Mouse (Mus musculus): ENCODE measurements around the gene St8sia2. TPM values are rescaled to one million over a fixed set of nuclear protein-coding genes. Genes with fewer than 3 reads are reported as not detected.

St8sia2 gene
- polyA plus RNA-seq, 1 experiment from 2014 or later, result 1.2 TPM

DNA sequence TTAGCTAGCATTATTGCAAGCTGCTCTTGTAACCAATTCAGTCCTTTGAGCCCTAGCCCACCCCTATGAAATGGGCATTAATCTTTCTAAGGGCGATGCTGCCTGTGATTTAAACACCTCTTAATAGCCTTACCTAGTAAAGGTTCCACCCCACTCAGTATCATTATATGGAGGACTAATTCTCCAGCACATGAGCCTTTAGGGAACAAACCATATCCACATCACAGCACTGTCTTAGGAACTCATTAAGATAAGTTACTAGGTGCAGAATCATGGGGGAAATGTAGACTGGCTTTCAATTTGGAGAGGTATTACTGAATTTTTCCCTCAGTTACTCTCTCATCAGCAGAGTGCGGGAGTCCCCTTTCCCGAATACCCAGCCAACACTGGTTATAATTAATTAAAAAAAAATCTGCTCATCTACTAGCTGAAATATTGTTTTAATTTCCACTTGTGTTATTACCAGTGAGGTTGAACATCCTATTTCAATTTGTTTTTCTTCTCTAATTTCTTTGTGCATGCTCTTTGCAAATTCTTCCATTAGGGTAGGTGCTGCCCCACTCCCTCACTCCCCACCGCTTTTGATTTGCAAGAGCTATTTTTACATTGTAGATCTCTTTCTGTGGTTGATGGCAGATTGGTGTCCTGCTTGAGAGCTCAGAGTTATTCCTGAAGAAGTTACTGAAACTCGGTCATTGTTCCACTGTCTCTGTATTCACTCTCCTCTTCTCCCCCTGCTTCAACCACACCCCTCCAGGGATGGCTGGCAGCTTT is 103.9 kb downstream of the St8sia2 start:
- 81% methylated on average over 5 of the region's 5 CpGs for WGBS
- no peaks in the 10 kb centered on the region for H3K36me3 ChIP-seq (ENCODE audit: control insufficient read depth, insufficient read depth)
- H3K9ac ChIP-seq (ENCODE audit: low read depth, low read length), result no peak overlapping the region
- no peak overlapping the region for H3K4me2 ChIP-seq (replicated peaks; ENCODE audit: low read depth)
- no peak for TF ChIP-seq CTCF (IDR thresholded peaks at IDR 0.05; ENCODE audit: low read depth)
- no peaks in the 10 kb centered on the region for H3K27me3 ChIP-seq (replicated peaks; ENCODE audit: control insufficient read depth, insufficient read depth, low read length)
- H3K9me3 ChIP-seq (ENCODE audit: control insufficient read depth), result no peaks in the 10 kb centered on the region
- no peaks in the 10 kb centered on the region for H3K4me1 ChIP-seq (replicated peaks; ENCODE audit: control insufficient read depth, insufficient read depth, low read length)
- no peak overlapping the region for H3K27ac ChIP-seq (ENCODE audit: low read depth, low read length)
- no peak overlapping the region for H3K4me3 ChIP-seq (ENCODE audit: low read depth, low read length)
- ATAC-seq, result no peak

DNA sequence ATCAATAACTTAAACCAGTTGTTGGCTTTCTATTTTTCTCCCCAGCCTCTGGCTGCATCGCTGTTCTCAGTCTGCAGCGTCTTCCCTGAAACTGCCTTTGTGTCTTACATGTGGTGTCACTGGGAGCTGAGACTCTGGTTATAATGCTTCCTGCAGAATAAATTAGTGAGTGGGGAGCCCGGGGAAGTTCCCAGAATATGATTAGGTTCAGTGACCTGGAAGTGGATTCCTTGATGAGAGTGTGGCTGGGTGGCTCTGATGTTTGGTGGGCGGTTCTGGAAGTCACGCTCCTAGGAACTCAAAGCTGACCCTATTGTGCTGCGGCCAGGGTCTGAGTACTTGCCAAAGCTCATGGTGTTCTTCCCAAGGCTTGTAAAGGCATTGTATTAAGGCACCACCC is 119.0 kb downstream of the St8sia2 start:
- Histone ChIP-seq H3K4me2 (replicated peaks; ENCODE audit: low read depth) (no peak overlapping the region), H3K27me3 (replicated peaks; ENCODE audit: control insufficient read depth, insufficient read depth, low read length) (no peaks in the 10 kb centered on the region), H3K9me3 (ENCODE audit: control insufficient read depth) (no peaks in the 10 kb centered on the region), H3K36me3 (ENCODE audit: control insufficient read depth, insufficient read depth) (no peaks in the 10 kb centered on the region), H3K27ac (ENCODE audit: low read depth, low read length) (no peak overlapping the region), H3K9ac (ENCODE audit: low read depth, low read length) (no peak overlapping the region), H3K4me3 (ENCODE audit: low read depth, low read length) (no peak overlapping the region), H3K4me1 (replicated peaks; ENCODE audit: control insufficient read depth, insufficient read depth, low read length) (no peaks in the 10 kb centered on the region)
- WGBS, result 68% methylated on average over 6 of the region's 6 CpGs
- TF ChIP-seq CTCF (IDR thresholded peaks at IDR 0.05; ENCODE audit: low read depth), result no peak
- ATAC-seq, result no peak

DNA sequence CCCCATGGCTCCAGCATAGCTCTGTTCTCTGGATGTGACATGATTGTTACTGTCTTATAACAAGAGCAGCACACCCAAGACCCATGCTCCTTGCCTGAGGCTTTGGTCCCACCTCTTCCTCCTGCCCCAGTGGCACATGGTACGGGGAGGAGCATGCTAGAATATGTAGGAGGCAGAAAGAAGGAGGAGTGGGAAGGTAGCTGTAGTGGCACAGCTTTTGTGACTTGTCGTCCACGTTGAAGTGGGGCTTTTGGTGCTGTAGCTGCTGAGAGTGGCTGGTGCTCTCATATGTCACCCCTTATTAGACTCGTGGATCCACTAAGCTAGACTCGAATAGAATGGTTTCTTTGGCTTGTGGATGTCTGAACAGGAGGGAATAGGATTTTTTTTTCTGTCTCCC is 121.7 kb downstream of the St8sia2 start:
- Histone ChIP-seq H3K27ac (ENCODE audit: low read depth, low read length) (no peak overlapping the region), H3K4me1 (replicated peaks; ENCODE audit: control insufficient read depth, insufficient read depth, low read length) (no peaks in the 10 kb centered on the region), H3K4me3 (ENCODE audit: low read depth, low read length) (no peak overlapping the region), H3K9me3 (ENCODE audit: control insufficient read depth) (no peaks in the 10 kb centered on the region), H3K27me3 (replicated peaks; ENCODE audit: control insufficient read depth, insufficient read depth, low read length) (no peaks in the 10 kb centered on the region), H3K4me2 (replicated peaks; ENCODE audit: low read depth) (no peak overlapping the region), H3K9ac (ENCODE audit: low read depth, low read length) (no peak overlapping the region), H3K36me3 (ENCODE audit: control insufficient read depth, insufficient read depth) (no peaks in the 10 kb centered on the region)
- WGBS, result 83% methylated on average over 5 of the region's 5 CpGs
- no peak for ATAC-seq
- TF ChIP-seq CTCF (IDR thresholded peaks at IDR 0.05; ENCODE audit: low read depth), result no peak

DNA sequence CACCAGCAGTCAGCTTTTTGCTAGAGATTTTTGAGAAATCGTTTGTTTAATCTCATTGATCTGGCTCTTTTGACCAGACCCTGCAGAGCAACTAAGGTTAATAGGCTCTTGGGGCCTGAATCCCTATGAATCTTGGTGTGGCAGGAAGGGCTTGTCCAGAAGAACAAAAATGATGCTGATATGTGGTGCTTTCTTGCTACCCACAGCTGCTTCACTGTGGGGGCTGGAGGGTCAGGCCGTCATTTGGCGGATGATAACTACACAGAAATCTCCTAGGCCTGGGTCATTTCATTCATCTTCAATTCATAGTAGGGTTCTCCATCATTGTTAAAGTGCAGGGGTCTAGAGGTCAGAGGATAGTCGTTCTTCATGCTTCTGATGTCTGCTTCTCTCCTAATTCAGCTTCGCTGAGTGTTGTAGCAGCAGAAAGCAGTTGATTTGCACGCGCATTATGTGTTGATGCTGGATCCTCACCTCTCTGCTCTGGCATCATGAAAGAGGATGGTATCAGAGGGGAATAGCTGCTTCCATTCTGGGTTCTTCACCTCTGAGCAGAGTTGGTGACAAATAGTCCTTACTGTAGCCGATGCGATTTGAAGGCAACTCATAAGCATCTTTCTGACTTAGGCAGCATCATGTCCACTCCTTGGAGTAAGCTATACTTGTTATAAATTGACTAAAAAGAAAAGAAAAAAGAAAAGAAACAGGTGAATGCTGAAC is 122.4 kb downstream of the St8sia2 start:
- no peak overlapping the region for H3K4me3 ChIP-seq (ENCODE audit: low read depth, low read length)
- no peak overlapping the region for H3K9ac ChIP-seq (ENCODE audit: low read depth, low read length)
- no peaks in the 10 kb centered on the region for H3K4me1 ChIP-seq (replicated peaks; ENCODE audit: control insufficient read depth, insufficient read depth, low read length)
- no peak overlapping the region for H3K4me2 ChIP-seq (replicated peaks; ENCODE audit: low read depth)
- H3K9me3 ChIP-seq (ENCODE audit: control insufficient read depth), result no peaks in the 10 kb centered on the region
- WGBS, result 79% methylated on average over 9 of the region's 9 CpGs
- ATAC-seq, result no peak
- no peak for TF ChIP-seq CTCF (IDR thresholded peaks at IDR 0.05; ENCODE audit: low read depth)
- no peak overlapping the region for H3K27ac ChIP-seq (ENCODE audit: low read depth, low read length)
- H3K27me3 ChIP-seq (replicated peaks; ENCODE audit: control insufficient read depth, insufficient read depth, low read length), result no peaks in the 10 kb centered on the region
- no peaks in the 10 kb centered on the region for H3K36me3 ChIP-seq (ENCODE audit: control insufficient read depth, insufficient read depth)

DNA sequence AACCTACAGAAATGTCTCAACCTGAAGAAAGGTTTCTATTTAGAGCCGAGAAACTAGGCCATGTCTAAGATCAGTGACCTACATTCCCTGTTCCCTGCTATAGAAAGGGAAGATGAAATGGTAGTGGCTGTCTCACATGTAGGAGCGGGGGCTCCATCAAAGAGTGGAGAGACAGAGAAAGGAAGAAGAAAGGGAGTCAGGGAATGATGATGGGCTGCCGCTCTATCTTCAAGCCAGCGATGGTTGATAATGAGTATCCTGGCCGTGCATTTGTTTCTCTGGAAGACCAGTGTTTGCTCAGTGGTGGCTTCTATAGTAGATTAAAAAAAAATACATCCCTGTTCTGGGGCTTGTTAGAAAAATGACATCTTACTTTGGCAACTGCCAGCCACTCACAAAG is 123.0 kb downstream of the St8sia2 start:
- no peak overlapping the region for H3K4me3 ChIP-seq (ENCODE audit: low read depth, low read length)
- H3K36me3 ChIP-seq (ENCODE audit: control insufficient read depth, insufficient read depth), result no peaks in the 10 kb centered on the region
- TF ChIP-seq CTCF (IDR thresholded peaks at IDR 0.05; ENCODE audit: low read depth), result no peak
- H3K27me3 ChIP-seq (replicated peaks; ENCODE audit: control insufficient read depth, insufficient read depth, low read length), result no peaks in the 10 kb centered on the region
- H3K9ac ChIP-seq (ENCODE audit: low read depth, low read length), result no peak overlapping the region
- no peak for ATAC-seq
- H3K27ac ChIP-seq (ENCODE audit: low read depth, low read length), result no peak overlapping the region
- H3K4me1 ChIP-seq (replicated peaks; ENCODE audit: control insufficient read depth, insufficient read depth, low read length), result no peaks in the 10 kb centered on the region
- no peak overlapping the region for H3K4me2 ChIP-seq (replicated peaks; ENCODE audit: low read depth)
- H3K9me3 ChIP-seq (ENCODE audit: control insufficient read depth), result no peaks in the 10 kb centered on the region
- 83% methylated on average over 5 of the region's 5 CpGs for WGBS
